Comparison of ENCODE assay signal across 8 mouse cellular contexts in genomic region chr4:83350719-83351118, GRCm38 (mm10). TPM values are rescaled to one million over a fixed set of nuclear protein-coding genes. Genes with fewer than 3 reads are reported as not detected.
DNase-seq lines count a peak whose midpoint lies in the region; ATAC-seq lines count a peak whose summit lies in the region.

No protein-coding gene starts in this region.

- ATAC-seq in limb, embryonic 13.5 days (ENCODE audit: low FRiP score, low read depth), result peak; percentile 92
- ATAC-seq in heart, embryonic 12.5 days (ENCODE audit: insufficient number of reproducible peaks, low FRiP score), result peak; percentile 57

- no peaks in the 10 kb centered on the region for H3K27me3 ChIP-seq in limb, embryonic 13.5 days
- H3K27me3 ChIP-seq in limb, embryonic 10.5 days (ENCODE audit: low read depth, poor library complexity, severe bottlenecking), result no peaks in the 10 kb centered on the region
- H3K27me3 ChIP-seq in heart, embryonic 12.5 days (replicated peaks), result peaks cover 24% of the 10 kb centered on the region

- no peak for DNase-seq in limb, embryonic 10.5 days (ENCODE audit: low spot score)
- DNase-seq in cerebellum, postnatal 10 days, result peak; percentile 95 to 96
- peak; percentile 16 to 45 for DNase-seq in layer of hippocampus, postnatal 25 days (ENCODE audit: extremely low spot score in 1 of 2, low spot score in 1 of 2)
- DNase-seq in ovary, adult 18-20 months (ENCODE audit: low spot score), result peak; percentile 28
- no peak for DNase-seq in thymus, postnatal 36 days
- no peak for DNase-seq in natural killer cell, adult 2 months (ENCODE audit: low spot score in 2 of 2)

- no peaks in the 10 kb centered on the region for H3K9me3 ChIP-seq in limb, embryonic 13.5 days
- H3K9me3 ChIP-seq in limb, embryonic 10.5 days (replicated peaks), result no peaks in the 10 kb centered on the region
- 0 out of 2 replicates have a peak, but pooled peaks cover 3% of the 10 kb centered on the region for H3K9me3 ChIP-seq in heart, embryonic 12.5 days (replicated peaks)

- peaks cover 17% of the 10 kb centered on the region for H3K4me1 ChIP-seq in limb, embryonic 13.5 days
- H3K4me1 ChIP-seq in limb, embryonic 10.5 days, result no peaks in the 10 kb centered on the region
- peaks cover 7% of the 10 kb centered on the region for H3K4me1 ChIP-seq in heart, embryonic 12.5 days (replicated peaks)

- 39% methylated on average over 6 of the region's 6 CpGs for WGBS in limb, embryonic 13.5 days
- 76% methylated on average over 6 of the region's 6 CpGs for WGBS in limb, embryonic 10.5 days
- 52% methylated on average over 6 of the region's 6 CpGs for WGBS in heart, embryonic 12.5 days

- H3K9ac ChIP-seq in limb, embryonic 13.5 days, result no peak overlapping the region
- H3K9ac ChIP-seq in heart, embryonic 12.5 days, result no peak overlapping the region

- H3K4me2 ChIP-seq in limb, embryonic 13.5 days (replicated peaks), result no peak overlapping the region
- H3K4me2 ChIP-seq in heart, embryonic 12.5 days, result no peak overlapping the region

- H3K4me3 ChIP-seq in limb, embryonic 13.5 days, result no peak overlapping the region
- no peak overlapping the region for H3K4me3 ChIP-seq in limb, embryonic 10.5 days
- H3K4me3 ChIP-seq in heart, embryonic 12.5 days, result no peak overlapping the region

- 0 out of 2 replicates have a peak overlapping the region, but pooled peaks have one; percentile 7 for H3K27ac ChIP-seq in limb, embryonic 13.5 days
- H3K27ac ChIP-seq in limb, embryonic 10.5 days, result no peak overlapping the region
- no peak overlapping the region for H3K27ac ChIP-seq in heart, embryonic 12.5 days (ENCODE audit: poor library complexity, severe bottlenecking)

- H3K36me3 ChIP-seq in limb, embryonic 13.5 days, result no peaks in the 10 kb centered on the region
- no peaks in the 10 kb centered on the region for H3K36me3 ChIP-seq in limb, embryonic 10.5 days
- no peaks in the 10 kb centered on the region for H3K36me3 ChIP-seq in heart, embryonic 12.5 days

RNA-seq across cellular contexts. Expression of gene Ttc39b, which starts 26.7 kb away (rescaled TPM):
- 1.7 and 1.9 TPM in 2 replicates for polyA plus RNA-seq in limb, embryonic 13.5 days (2015; fragmentation: Nextera tagmentation; extraction: Ambion mirVana)
- 1.4 and 2.1 TPM in 2 replicates for polyA plus RNA-seq in limb, embryonic 10.5 days (2016; fragmentation: Nextera tagmentation; extraction: Ambion mirVana)
- polyA plus RNA-seq in heart, embryonic 12.5 days (2016; fragmentation: Nextera tagmentation; extraction: Ambion mirVana), result 1.2 and 2.2 TPM in 2 replicates
- 10 to 100 TPM; 33.6 to 35.9 TPM for total RNA-seq in layer of hippocampus, postnatal 25 days (2021)

Comparison
In these comparisons a context has a peak if more than half of its experiments do, and no peak if none do; other contexts are left out.
1. DNase-seq: peak in cerebellum, postnatal 10 days (2 of 2), layer of hippocampus, postnatal 25 days (2 of 2) and ovary, adult 18-20 months (single experiment); none in limb, embryonic 10.5 days (single experiment), thymus, postnatal 36 days (0 of 2) and natural killer cell, adult 2 months (0 of 2).